Mouse (Mus musculus) intestine, embryonic 16.5 days (tissue): ENCODE measurements around the gene Lef1. TPM values are rescaled to one million over a fixed set of nuclear protein-coding genes. Genes with fewer than 3 reads are reported as not detected.

Experiments
- ATAC-seq: fragments of 200-750 bp; cut with Nextera tagmentation; 2 replicates; pipeline ENCODE4 v1.8.0; 2017; ENCODE audit warnings: moderate TSS enrichment, moderate library complexity
- H3K27ac ChIP-seq: fragments of 300-500 bp; sonication (generic); 2 replicates; pipeline ENCODE4 v1.5.1; 2014; ENCODE audit warnings: mild to moderate bottlenecking, low read length
- H3K27me3 ChIP-seq: fragments of 300-500 bp; sonication (generic); replicated peaks from 2 replicates; pipeline ENCODE4 v1.6.1; 2014; ENCODE audit warnings: low read length, control low read depth, mixed read lengths; ENCODE audit not compliant: control insufficient read depth, insufficient read depth
- H3K36me3 ChIP-seq: fragments of 300-500 bp; sonication (generic); 2 replicates; pipeline ENCODE4 v1.6.1; 2014; ENCODE audit warnings: low read length, control low read depth; ENCODE audit not compliant: control insufficient read depth, insufficient read depth
- H3K4me1 ChIP-seq: fragments of 300-500 bp; sonication (generic); 2 replicates; pipeline ENCODE4 v1.6.1; 2014; ENCODE audit warnings: low read length, control low read depth, mixed read lengths; ENCODE audit not compliant: control insufficient read depth, insufficient read depth
- H3K4me2 ChIP-seq: fragments of 300-500 bp; sonication (generic); 2 replicates; pipeline ENCODE4 v1.6.1; 2014; ENCODE audit warnings: low read depth, low read length, control low read depth
- H3K4me3 ChIP-seq: fragments of 300-500 bp; sonication (generic); 2 replicates; pipeline ENCODE4 v1.5.1; 2014; ENCODE audit warnings: mild to moderate bottlenecking, low read length
- H3K9ac ChIP-seq: fragments of 300-500 bp; sonication (generic); 2 replicates; pipeline ENCODE4 v1.6.1; 2014; ENCODE audit warnings: low read depth, low read length
- H3K9me3 ChIP-seq: fragments of 300-500 bp; sonication (generic); 2 replicates; pipeline ENCODE4 v1.6.1; 2016; ENCODE audit warnings: low read length, control low read depth; ENCODE audit not compliant: control insufficient read depth
- WGBS: fragments of 180-500 bp; shearing (Covaris S2); extraction: QIAGEN DNeasy Blood & Tissue Kit; methylation state at CpG from one replicate; pipeline ENCODE4 v1.1.7; 2014; 5-methylcytosine and 5-hydroxymethylcytosine counted together
- polyA plus RNA-seq: library from polyadenylated mRNA; unstranded; fragments of >200 nt; fragmentation: Nextera tagmentation; extraction: Ambion mirVana; gene quantifications from 2 replicates; pipeline ENCODE4 v1.2.1, GENCODE M21; 2015

The Lef1 gene
- polyA plus RNA-seq, 1 experiment from 2014 or later: 0.31 TPM

DNA sequence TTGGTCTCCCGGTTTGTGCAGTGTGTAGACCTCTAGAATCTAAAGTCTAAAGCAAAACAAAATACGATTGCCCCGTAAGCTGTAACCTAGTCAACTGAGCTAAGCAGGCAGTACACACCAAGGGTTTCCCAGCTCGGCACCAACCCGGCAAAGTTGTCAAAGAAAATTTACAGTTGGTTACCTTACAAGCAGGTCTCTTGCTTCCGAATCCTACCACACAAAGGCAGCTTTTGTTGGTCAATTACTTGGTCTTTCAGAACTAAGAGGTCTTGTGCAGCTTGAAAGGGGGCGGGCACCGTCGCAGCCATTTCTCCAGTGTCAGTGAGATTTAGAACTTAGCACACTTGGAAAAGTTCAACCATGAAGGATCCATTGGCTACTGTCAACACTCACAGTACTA lies 25.2 kb downstream of the Lef1 start:
- H3K27me3 ChIP-seq: no peaks in the 10 kb centered on the region
- H3K27ac ChIP-seq: no peak overlapping the region
- no peaks in the 10 kb centered on the region for H3K4me1 ChIP-seq
- WGBS: 64% methylated on average over 9 of the region's 9 CpGs
- no peaks in the 10 kb centered on the region for H3K9me3 ChIP-seq
- no peak overlapping the region for H3K4me2 ChIP-seq
- H3K4me3 ChIP-seq: no peak overlapping the region
- ATAC-seq: no peak
- H3K9ac ChIP-seq: no peak overlapping the region
- H3K36me3 ChIP-seq: no peaks in the 10 kb centered on the region

DNA sequence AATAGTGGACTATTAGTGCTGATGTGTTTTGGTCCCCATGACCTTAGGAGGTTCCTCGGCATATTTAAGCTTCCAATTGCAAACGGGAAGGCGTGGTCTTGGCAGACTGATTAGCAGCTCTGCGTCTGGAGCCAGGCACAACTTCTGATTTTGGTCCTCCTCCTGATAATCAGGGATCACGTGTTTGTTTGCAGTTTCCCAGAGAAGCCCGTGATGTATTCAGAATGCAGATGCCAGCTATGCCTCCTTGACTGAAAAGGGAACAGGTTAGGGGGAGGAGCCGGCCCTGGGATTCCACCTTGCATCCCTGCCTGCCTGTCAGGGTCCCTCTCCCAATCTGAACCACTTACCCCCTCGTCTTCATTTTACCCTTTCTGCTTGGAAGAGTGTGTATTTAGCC lies 26.2 kb downstream of the Lef1 start:
- no peak overlapping the region for H3K4me2 ChIP-seq
- 29% methylated on average over 8 of the region's 8 CpGs for WGBS

DNA sequence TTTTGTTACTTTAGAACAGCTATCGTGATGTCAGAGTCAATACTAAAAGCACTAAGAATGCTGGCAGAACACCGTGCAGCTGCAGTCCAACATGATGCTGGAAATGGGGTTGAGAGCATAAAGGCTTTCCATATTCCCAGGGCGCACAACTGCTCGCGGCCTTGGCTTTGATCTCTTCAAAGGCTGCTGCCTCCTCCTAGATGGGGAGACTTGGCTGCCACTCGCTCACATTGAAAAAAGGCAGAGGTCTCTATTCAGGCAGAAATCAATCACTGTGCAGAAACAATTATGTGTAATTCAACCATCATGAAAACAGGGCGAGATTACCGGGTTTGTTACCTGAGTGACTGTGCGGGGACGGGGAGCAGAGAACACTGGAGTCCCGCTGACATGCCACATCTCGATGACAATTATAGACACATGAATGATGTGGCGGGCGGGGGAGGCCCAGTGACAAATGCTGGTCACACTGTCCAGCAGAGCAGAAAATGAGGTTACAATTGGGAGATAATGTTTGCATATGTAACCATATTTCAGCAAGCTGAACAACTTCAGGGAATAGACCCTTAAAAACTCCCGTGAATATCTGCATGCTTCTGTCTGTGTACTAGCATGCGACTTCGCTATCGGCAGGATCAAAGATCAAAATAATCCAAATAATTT lies 27.0 kb downstream of the Lef1 start:
- Histone ChIP-seq H3K36me3 (no peaks in the 10 kb centered on the region), H3K9me3 (no peaks in the 10 kb centered on the region), H3K27ac (no peak overlapping the region), H3K4me1 (no peaks in the 10 kb centered on the region), H3K4me2 (no peak overlapping the region), H3K9ac (no peak overlapping the region), H3K27me3 (no peaks in the 10 kb centered on the region), H3K4me3 (no peak overlapping the region)
- WGBS: 65% methylated on average over 18 of the region's 18 CpGs
- ATAC-seq: no peak

More for the DNA sequence above, 26.2 kb downstream of the Lef1 start:
- H3K4me1 ChIP-seq: no peaks in the 10 kb centered on the region
- ATAC-seq: no peak
- no peaks in the 10 kb centered on the region for H3K27me3 ChIP-seq
- no peaks in the 10 kb centered on the region for H3K9me3 ChIP-seq
- no peak overlapping the region for H3K27ac ChIP-seq
- no peaks in the 10 kb centered on the region for H3K36me3 ChIP-seq
- no peak overlapping the region for H3K4me3 ChIP-seq
- no peak overlapping the region for H3K9ac ChIP-seq

DNA sequence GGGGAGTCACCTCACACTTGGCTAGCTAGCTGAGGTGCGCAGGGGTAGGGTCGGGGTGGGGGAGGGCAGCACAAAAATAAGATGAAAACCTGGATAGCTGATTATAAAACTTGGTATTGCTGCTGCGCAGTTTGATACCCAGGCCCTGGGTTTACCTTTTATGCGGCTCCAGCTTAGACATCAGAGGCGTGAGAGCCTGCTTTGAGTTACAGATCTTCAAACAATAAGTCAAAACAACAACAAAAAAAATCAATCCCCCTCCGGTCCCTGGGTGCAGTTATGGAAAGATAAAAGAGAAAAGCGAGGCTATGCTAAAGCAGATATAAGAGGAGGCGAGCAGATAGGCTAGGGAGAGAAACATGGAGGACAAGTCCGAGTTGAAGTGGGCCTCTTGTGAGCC lies 28.0 kb downstream of the Lef1 start:
- Histone ChIP-seq H3K9ac (no peak overlapping the region), H3K27me3 (no peaks in the 10 kb centered on the region), H3K4me1 (no peaks in the 10 kb centered on the region), H3K4me3 (no peak overlapping the region), H3K27ac (no peak overlapping the region), H3K9me3 (no peaks in the 10 kb centered on the region), H3K36me3 (no peaks in the 10 kb centered on the region), H3K4me2 (no peak overlapping the region)
- WGBS: 80% methylated on average over 9 of the region's 9 CpGs
- ATAC-seq: no peak

DNA sequence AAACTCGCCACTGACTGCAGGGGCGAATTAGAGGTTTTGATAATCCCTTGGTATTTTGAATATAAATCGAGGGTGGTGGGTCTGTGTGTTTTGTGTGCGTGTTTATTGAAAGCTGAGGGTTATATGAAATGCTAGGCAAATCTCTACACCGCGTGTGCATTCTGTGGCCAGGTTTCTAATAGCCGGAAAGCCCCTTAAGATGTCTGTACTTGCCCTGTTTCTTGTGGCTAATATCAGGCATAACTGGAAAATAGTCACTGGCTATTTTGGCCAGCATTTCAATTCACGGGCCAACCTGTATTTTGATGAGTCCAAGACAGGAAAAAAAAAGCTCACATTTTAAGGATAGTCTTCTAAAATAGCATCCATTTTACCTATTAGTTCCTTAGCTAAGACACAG lies 28.5 kb downstream of the Lef1 start:
- H3K4me2 ChIP-seq: no peak overlapping the region
- no peaks in the 10 kb centered on the region for H3K4me1 ChIP-seq
- 86% methylated on average over 8 of the region's 8 CpGs for WGBS
- H3K27ac ChIP-seq: no peak overlapping the region
- H3K36me3 ChIP-seq: no peaks in the 10 kb centered on the region
- no peak overlapping the region for H3K9ac ChIP-seq
- H3K4me3 ChIP-seq: no peak overlapping the region
- ATAC-seq: no peak
- H3K9me3 ChIP-seq: no peaks in the 10 kb centered on the region
- H3K27me3 ChIP-seq: no peaks in the 10 kb centered on the region

DNA sequence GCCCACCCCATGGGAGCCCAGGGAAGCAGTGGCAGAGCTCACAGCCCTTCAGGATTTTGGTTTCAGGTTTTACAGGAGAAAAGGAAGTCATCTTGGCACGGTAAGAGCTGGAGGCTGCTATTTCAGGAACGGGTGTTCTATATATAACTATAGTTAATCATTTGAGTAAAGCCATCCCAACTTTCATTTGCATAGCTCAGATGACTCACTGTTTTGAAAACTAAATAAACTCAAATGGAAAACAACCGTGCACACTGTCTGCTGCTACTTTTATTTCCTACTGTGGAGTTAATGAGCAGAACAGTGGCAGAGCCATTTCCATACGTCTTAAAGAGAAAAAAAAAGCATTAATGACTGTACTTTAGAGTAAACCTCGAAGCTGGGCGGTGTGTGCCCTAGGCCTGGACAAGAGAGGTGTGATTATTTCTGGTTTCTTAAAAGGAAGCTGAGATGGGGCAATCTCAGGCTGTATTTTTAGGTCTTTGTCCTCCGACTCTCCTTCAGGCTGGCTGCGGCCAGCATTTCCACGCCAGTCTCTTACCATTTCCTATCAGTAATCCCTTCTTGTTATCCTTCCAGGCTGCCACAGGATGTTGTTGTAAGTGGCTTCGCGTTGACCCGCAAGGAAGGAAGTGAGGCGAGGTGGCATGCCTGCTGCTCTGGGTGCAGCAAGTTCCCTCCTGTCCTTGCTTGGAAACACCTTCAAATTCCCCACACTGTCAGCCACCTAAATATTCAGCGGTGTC lies 29.2 kb downstream of the Lef1 start:
- Histone ChIP-seq H3K4me2 (no peak overlapping the region), H3K4me3 (no peak overlapping the region), H3K9ac (no peak overlapping the region), H3K4me1 (no peaks in the 10 kb centered on the region), H3K36me3 (no peaks in the 10 kb centered on the region), H3K27ac (no peak overlapping the region), H3K27me3 (no peaks in the 10 kb centered on the region), H3K9me3 (no peaks in the 10 kb centered on the region)
- ATAC-seq: no peak
- WGBS: 55% methylated on average over 14 of the region's 14 CpGs

DNA sequence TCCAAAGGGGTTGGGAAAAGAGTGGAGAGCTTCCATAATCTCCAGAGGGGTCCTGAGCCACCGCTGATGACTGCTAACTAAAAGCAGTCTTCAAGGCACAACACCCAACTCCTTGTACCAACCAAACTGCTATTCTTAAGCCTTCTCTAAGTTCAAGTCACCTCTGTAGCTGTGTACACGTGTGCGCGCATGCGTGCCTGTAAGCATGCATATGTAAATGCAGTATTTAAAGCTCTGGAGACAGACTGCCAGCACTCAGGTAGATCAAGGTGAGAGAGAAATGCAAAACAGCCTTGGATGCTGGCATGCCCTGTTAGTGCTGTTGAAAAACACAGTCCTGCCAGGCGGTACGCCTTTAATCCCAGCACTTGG lies 29.8 kb downstream of the Lef1 start:
- ATAC-seq: no peak
- no peaks in the 10 kb centered on the region for H3K9me3 ChIP-seq
- H3K4me2 ChIP-seq: no peak overlapping the region
- H3K36me3 ChIP-seq: no peaks in the 10 kb centered on the region
- no peak overlapping the region for H3K9ac ChIP-seq
- H3K27ac ChIP-seq: no peak overlapping the region
- no peak overlapping the region for H3K4me3 ChIP-seq
- WGBS: 90% methylated on average over 7 of the region's 7 CpGs
- no peaks in the 10 kb centered on the region for H3K27me3 ChIP-seq
- no peaks in the 10 kb centered on the region for H3K4me1 ChIP-seq

DNA sequence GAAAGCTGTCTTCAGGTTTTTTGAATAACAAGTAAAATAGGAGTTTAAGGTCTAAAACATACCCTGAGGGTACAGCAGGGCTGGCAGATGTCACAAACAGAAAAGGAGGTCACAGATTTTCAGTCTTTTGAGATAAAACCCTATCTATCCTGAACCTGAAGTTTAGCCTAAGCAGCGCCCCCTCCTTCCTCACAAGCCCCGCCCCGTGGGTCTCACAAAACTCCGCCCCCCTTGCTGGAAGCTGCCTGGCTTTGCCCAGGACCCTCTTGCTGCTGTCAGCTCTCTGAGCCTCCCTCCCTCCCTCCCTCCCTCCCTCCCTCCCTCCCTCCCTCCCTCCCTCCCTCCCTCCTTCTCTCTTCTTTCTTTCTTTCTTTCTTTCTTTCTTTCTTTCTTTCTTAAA lies 31.3 kb downstream of the Lef1 start:
- Histone ChIP-seq H3K4me3 (no peak overlapping the region), H3K9ac (no peak overlapping the region), H3K27ac (no peak overlapping the region), H3K4me2 (no peak overlapping the region), H3K4me1 (no peaks in the 10 kb centered on the region), H3K9me3 (no peaks in the 10 kb centered on the region), H3K36me3 (no peaks in the 10 kb centered on the region), H3K27me3 (no peaks in the 10 kb centered on the region)
- WGBS: 28% methylated on average over 4 of the region's 4 CpGs
- no peak for ATAC-seq

DNA sequence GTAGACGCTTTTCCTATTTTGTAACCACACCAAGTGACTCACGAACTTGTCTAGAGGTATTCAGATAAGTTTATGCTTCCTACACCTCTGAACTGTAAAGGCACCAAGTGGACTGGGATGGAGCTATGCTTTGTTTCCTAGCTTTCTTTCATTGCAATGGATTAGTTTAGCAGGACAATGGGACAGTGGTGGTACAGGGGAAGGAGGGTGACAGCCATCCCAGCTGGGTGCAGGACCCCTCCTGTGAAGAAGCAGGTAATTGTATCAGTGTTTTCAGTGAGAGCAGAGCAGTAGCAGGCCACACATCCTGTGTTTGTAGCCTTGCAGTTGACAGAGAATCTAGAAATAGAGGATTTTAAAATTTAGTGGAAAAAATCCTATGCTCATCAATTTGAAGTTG lies 34.0 kb downstream of the Lef1 start:
- no peak for ATAC-seq
- no peak overlapping the region for H3K4me2 ChIP-seq
- H3K36me3 ChIP-seq: no peaks in the 10 kb centered on the region
- no peaks in the 10 kb centered on the region for H3K27me3 ChIP-seq
- H3K4me1 ChIP-seq: no peaks in the 10 kb centered on the region
- no peak overlapping the region for H3K27ac ChIP-seq
- 71% methylated on average over 2 of the region's 2 CpGs for WGBS
- H3K9ac ChIP-seq: no peak overlapping the region
- no peaks in the 10 kb centered on the region for H3K9me3 ChIP-seq
- H3K4me3 ChIP-seq: no peak overlapping the region

DNA sequence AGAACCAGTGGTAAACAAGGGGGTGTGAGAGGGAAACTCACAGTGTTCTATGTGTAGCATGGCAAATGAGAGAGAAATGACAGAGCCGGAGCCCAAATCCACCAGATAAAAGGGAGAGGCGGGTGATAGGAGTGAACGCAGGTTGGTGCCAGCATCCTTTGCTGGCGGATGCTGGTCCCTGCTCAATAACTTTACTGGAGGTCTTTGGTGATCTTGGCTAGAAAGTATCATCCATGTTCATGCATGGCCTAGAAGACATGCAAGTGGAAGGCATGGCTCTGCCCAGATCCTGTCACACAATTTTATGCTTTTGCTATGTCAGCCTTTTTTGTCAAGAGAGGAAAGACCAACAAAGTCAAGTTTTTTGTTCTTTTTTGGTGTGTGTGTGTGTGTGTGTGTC lies 42.6 kb downstream of the Lef1 start:
- ATAC-seq: no peak
- H3K4me2 ChIP-seq: no peak overlapping the region
- H3K4me3 ChIP-seq: no peak overlapping the region
- WGBS: 95% methylated on average over 4 of the region's 4 CpGs
- no peaks in the 10 kb centered on the region for H3K9me3 ChIP-seq
- H3K4me1 ChIP-seq: no peaks in the 10 kb centered on the region
- H3K27ac ChIP-seq: no peak overlapping the region
- no peak overlapping the region for H3K9ac ChIP-seq
- no peaks in the 10 kb centered on the region for H3K27me3 ChIP-seq
- H3K36me3 ChIP-seq: no peaks in the 10 kb centered on the region
